Mouse (Mus musculus): ENCODE data around the gene Ddx39b. TPM values are rescaled to one million over a fixed set of nuclear protein-coding genes. Genes with fewer than 3 reads are reported as not detected.
A peak's percentile ranks its signal among the peaks of the same experiment; 100 is the strongest.

The Ddx39b gene
- polyA plus RNA-seq, 1 experiment from 2014 or later: 432 TPM

DNA sequence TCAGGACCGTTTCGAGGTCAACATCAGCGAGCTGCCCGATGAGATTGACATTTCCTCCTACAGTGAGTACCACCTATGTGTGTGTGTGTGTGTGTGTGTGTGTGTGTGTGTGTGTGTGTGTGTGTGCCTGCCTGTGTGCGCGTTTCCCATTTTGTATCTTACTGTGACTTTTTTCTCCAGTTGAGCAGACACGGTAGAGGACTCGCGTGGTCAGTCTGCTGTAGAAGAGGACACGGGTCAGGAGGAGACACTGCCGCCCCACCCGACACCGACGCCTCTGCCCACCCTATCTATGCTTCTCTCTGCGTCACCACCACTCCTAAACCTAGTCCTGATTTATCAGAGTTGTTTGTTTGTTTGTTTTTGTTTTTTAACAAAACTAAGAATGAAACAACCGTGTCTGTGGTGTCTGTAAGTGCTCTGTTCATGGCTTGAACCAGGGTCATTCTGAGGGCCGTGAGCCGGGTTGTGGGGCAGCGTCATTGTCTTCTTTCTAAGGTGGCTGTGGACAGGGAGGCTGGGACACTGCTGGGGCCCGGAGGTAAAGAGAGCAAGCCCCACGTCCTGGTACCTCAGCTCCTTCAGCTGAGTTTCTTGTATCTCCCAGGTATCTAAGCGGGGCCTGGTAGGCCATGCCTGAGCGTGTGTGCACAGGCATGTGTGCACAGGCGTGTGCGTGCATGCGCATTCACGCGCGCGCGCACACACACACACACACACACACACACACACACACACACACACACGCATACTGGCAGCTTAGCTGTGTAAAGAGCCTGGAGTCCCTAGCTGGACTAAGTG lies 11.9 kb downstream of the Ddx39b start:
- H3K27ac ChIP-seq (ENCODE audit: low read depth, low read length): no peak overlapping the region
- H3K4me3 ChIP-seq (ENCODE audit: low read depth, low read length): no peak overlapping the region
- peaks cover 51% of the 10 kb centered on the region for H3K36me3 ChIP-seq (ENCODE audit: control insufficient read depth, insufficient read depth, low read length)
- no peaks in the 10 kb centered on the region for H3K9me3 ChIP-seq (ENCODE audit: control insufficient read depth, low read length)
- H3K4me2 ChIP-seq: no peak overlapping the region
- H3K9ac ChIP-seq (ENCODE audit: low read depth, low read length): no peak overlapping the region
- no peaks in the 10 kb centered on the region for H3K27me3 ChIP-seq (replicated peaks; ENCODE audit: control insufficient read depth, insufficient read depth, low read length)
- WGBS: 86% methylated on average over 32 of the region's 32 CpGs
- 0 out of 2 replicates have a peak, but pooled peaks cover 2% of the 10 kb centered on the region for H3K4me1 ChIP-seq (replicated peaks; ENCODE audit: control insufficient read depth, insufficient read depth, low read length)
- DNase-seq (ENCODE audit: low spot score) (no peak), ATAC-seq (replicated peaks; ENCODE audit: low FRiP score) (no peak)

DNA sequence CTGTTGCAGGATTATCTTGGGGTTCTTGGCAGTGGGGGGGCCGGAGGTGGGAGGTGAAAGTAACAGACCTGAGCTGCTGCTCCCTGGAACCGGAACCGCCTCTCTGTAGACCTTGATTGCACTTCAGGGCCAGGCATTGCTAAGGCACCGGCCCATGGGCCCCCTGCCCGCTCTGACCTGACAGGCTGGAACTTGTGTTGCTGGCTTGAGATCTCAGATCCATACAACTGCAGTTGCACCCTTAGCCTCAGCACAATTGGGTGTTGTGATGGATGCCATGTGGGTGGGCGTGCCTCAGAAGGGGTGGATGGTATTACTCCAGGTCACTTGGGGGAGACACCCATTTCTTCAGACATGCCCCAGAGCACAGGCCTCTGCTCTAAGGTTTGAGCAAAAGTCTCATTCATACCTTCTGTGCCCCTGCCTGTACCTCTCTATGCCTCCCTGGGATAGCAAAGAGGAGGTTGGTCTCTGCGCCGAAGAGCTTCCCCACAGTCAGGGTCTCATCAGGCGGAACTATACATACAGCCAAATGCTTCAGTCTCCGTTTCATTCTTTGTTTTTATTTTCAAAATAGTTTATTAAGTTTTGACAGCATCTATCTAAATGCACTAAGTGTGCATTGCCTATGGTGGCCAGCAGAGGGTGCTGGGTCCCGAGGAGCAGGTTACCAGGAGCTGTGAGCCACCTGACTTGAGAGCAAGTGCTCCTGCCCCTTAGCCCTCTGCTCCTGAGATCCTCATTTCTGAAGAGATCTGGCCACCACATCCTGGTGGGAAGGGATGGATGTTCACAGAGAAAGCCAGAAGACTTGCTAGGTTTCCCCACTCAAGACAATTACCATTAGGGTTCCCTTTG lies 12.9 kb downstream of the Ddx39b start:
- Histone ChIP-seq H3K9me3 (ENCODE audit: control insufficient read depth, low read length) (no peaks in the 10 kb centered on the region), H3K9ac (ENCODE audit: low read depth, low read length) (no peak overlapping the region), H3K36me3 (ENCODE audit: control insufficient read depth, insufficient read depth, low read length) (peaks cover 41% of the 10 kb centered on the region), H3K4me3 (ENCODE audit: low read depth, low read length) (no peak overlapping the region), H3K4me2 (no peak overlapping the region), H3K27ac (ENCODE audit: low read depth, low read length) (no peak overlapping the region; the same call in 1 of the 2 replicates), H3K27me3 (replicated peaks; ENCODE audit: control insufficient read depth, insufficient read depth, low read length) (no peaks in the 10 kb centered on the region), H3K4me1 (replicated peaks; ENCODE audit: control insufficient read depth, insufficient read depth, low read length) (0 out of 2 replicates have a peak, but pooled peaks cover 2% of the 10 kb centered on the region)
- 59% methylated on average over 11 of the region's 11 CpGs for WGBS
- no peak for DNase-seq (ENCODE audit: low spot score)
- peak; percentile 53 for ATAC-seq (replicated peaks; ENCODE audit: low FRiP score)

DNA sequence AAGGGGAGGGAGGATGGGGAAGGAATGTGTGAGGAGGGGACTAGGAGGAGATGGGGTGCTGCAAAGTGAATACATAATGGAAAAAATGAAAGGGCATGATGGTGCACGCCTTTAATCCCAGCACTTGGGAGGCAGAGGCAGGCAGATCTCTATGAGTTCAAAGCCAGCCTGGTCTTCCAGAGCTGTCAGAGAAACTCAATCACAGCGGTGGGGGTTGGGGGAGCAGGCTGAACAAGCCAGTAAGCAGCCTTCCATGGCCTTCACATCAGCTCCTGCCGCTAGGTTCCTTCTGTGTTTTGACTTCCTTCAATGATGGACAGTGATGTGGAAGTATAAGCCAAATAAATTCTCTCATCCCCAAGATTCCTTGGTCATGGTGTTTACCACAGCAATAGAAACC lies 13.8 kb downstream of the Ddx39b start:
- Histone ChIP-seq H3K36me3 (ENCODE audit: control insufficient read depth, insufficient read depth, low read length) (peaks cover 33% of the 10 kb centered on the region), H3K27ac (ENCODE audit: low read depth, low read length) (no peak overlapping the region), H3K4me1 (replicated peaks; ENCODE audit: control insufficient read depth, insufficient read depth, low read length) (0 out of 2 replicates have a peak, but pooled peaks cover 2% of the 10 kb centered on the region), H3K9ac (ENCODE audit: low read depth, low read length) (no peak overlapping the region), H3K4me3 (ENCODE audit: low read depth, low read length) (no peak overlapping the region), H3K27me3 (replicated peaks; ENCODE audit: control insufficient read depth, insufficient read depth, low read length) (no peaks in the 10 kb centered on the region), H3K9me3 (ENCODE audit: control insufficient read depth, low read length) (no peaks in the 10 kb centered on the region), H3K4me2 (no peak overlapping the region)
- ATAC-seq (replicated peaks; ENCODE audit: low FRiP score) (no peak), DNase-seq (ENCODE audit: low spot score) (no peak)
- WGBS: 59% methylated on average over 3 of the region's 3 CpGs

DNA sequence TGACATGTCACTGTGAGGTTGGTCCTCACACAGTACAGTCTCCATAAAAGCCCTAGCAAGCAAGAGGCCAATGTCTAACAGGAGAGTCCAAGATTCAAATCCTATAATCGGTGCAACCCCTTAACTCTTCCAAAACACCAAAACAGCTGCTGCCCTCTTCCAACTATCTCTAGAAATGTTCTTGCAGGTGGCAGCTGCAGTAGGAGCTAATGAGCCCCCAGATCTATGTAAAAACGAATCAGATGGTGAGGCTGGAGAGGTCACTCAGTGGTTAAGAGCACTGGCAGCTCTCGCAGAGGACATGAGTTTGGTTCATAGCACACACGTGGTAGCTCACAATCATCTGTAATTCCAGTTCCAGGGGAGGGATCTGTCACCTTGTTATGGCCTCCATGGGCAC lies 14.2 kb downstream of the Ddx39b start:
- 52% methylated on average over 4 of the region's 4 CpGs for WGBS
- H3K4me2 ChIP-seq: no peak overlapping the region
- H3K27me3 ChIP-seq (replicated peaks; ENCODE audit: control insufficient read depth, insufficient read depth, low read length): no peaks in the 10 kb centered on the region
- ATAC-seq (replicated peaks; ENCODE audit: low FRiP score) (no peak), DNase-seq (ENCODE audit: low spot score) (no peak)
- no peaks in the 10 kb centered on the region for H3K9me3 ChIP-seq (ENCODE audit: control insufficient read depth, low read length)
- no peak overlapping the region for H3K4me3 ChIP-seq (ENCODE audit: low read depth, low read length)
- H3K4me1 ChIP-seq (replicated peaks; ENCODE audit: control insufficient read depth, insufficient read depth, low read length): 0 out of 2 replicates have a peak, but pooled peaks cover 2% of the 10 kb centered on the region
- H3K9ac ChIP-seq (ENCODE audit: low read depth, low read length): no peak overlapping the region
- H3K36me3 ChIP-seq (ENCODE audit: control insufficient read depth, insufficient read depth, low read length): peaks cover 29% of the 10 kb centered on the region
- H3K27ac ChIP-seq (ENCODE audit: low read depth, low read length): no peak overlapping the region

DNA sequence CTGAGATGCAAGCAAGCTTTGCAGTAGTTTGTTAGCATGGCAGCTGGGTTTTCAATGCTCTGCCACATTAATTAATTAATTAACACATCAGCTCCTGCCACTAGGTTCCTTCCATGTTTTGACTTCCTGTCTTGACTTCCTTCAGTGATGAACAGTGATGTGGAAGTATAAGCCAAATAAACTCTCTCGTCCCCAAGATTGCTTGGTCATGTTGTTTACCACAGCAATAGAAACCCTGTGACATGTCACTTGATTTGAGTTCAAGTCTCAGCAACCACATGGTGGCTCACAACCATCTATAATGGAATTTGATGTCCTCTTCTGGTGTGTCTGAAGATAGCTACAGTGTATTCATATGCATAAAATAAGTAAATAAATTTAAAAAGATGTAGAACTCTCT lies 15.8 kb downstream of the Ddx39b start:
- no peak for ATAC-seq (replicated peaks; ENCODE audit: low FRiP score)
- WGBS: 44% methylated on average over 1 of the region's 1 CpGs
- H3K36me3 ChIP-seq (ENCODE audit: control insufficient read depth, insufficient read depth, low read length): peaks cover 15% of the 10 kb centered on the region
- peak overlapping the region; percentile 78 for H3K4me2 ChIP-seq
- H3K27me3 ChIP-seq (replicated peaks; ENCODE audit: control insufficient read depth, insufficient read depth, low read length): no peaks in the 10 kb centered on the region; the same call in 1 of the 2 replicates
- H3K4me1 ChIP-seq (replicated peaks; ENCODE audit: control insufficient read depth, insufficient read depth, low read length): 0 out of 2 replicates have a peak, but pooled peaks cover 2% of the 10 kb centered on the region
- no peak overlapping the region for H3K9ac ChIP-seq (ENCODE audit: low read depth, low read length)
- no peak overlapping the region for H3K27ac ChIP-seq (ENCODE audit: low read depth, low read length)
- no peak overlapping the region for H3K4me3 ChIP-seq (ENCODE audit: low read depth, low read length)
- DNase-seq (ENCODE audit: low spot score): no peak
- no peaks in the 10 kb centered on the region for H3K9me3 ChIP-seq (ENCODE audit: control insufficient read depth, low read length)

DNA sequence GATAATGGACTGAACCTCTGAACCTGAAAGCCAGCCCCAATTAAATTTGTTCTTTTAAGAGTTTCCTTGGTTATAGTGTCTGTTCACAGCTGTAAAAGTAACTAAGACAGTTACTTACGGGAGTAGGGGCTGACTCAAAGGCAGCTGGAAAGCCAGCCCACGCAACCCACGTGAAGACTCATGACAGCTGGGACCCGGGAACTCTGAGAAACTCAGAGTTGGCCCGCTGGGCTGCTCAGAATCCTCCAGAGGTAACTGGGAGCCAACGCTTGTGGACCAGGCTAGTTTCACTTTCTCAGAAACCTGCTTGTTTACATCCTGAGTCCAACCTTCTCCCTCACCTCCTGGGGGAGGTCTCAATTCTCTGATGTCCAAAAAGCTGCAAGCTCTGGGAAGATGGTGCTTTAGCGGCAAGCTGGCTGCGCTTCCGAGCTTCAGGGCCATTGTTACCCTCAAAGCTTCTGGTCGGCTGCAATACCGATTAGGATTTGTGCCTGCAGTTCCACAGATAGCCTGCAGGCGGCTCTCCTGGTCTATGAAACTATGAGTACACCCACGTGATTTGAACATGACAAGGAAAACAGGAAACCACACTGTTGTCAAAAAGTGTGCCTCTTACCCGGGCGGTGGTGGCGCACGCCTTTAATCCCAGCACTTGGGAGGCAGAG lies 16.4 kb downstream of the Ddx39b start:
- Histone ChIP-seq H3K4me2 (peak overlapping the region; percentile 78), H3K4me1 (replicated peaks; ENCODE audit: control insufficient read depth, insufficient read depth, low read length) (0 out of 2 replicates have a peak, but pooled peaks cover 2% of the 10 kb centered on the region), H3K27ac (ENCODE audit: low read depth, low read length) (peak overlapping the region; percentile 45; the same call in 1 of the 2 replicates), H3K36me3 (ENCODE audit: control insufficient read depth, insufficient read depth, low read length) (peaks cover 9% of the 10 kb centered on the region), H3K9me3 (ENCODE audit: control insufficient read depth, low read length) (no peaks in the 10 kb centered on the region), H3K4me3 (ENCODE audit: low read depth, low read length) (peak overlapping the region; percentile 46), H3K9ac (ENCODE audit: low read depth, low read length) (peak overlapping the region; percentile 58), H3K27me3 (replicated peaks; ENCODE audit: control insufficient read depth, insufficient read depth, low read length) (no peaks in the 10 kb centered on the region; the same call in 1 of the 2 replicates)
- 14% methylated on average over 17 of the region's 17 CpGs for WGBS
- ATAC-seq (replicated peaks; ENCODE audit: low FRiP score): peak; percentile 32; the same call in 1 of the 2 replicates
- DNase-seq (ENCODE audit: low spot score): peak; percentile 82

DNA sequence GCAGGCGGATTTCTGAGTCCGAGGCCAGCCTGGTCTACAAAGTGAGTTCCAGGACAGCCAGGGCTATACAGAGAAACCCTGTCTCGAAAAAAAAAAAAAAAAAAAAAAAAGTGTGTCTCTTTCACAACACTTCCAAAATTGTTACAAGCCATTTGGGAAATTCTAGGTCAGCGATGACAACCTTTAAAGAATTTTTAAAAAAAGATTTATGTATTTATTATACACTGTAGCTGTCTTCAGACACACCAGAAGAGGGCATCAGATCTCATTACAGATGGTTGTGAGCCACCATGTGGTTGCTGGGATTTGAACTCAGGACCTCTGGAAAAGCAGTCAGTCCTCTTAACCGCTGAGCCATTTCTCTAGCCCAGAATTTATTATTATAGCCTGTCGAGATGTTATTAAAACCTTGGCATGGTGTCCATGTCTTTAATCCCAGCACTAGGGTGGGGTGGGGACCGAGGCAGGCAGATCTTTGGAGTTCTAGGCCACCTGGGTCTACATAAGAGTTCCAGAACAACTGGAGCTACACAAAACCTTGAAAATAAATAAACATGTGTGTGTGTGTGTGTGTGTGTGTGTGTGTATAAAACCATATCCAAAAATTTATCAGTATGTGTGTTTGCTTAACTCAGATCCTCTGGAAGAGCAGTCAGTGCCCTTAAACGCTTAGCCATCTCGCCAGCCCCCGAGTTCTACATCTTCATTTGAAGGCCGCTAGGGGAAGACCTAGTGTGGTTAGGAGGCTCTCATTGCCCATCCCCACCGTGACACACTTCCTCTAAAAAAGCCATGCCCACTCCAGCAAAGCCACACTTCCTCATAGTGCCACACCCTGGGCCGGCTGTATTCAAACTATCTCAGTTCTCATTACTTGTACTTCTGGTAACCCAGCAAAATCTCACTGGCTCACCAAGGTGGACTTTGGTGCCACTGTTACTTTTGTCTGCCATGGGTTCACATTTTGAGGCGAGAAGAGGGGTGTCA lies 17.2 kb downstream of the Ddx39b start:
- Histone ChIP-seq H3K27me3 (replicated peaks; ENCODE audit: control insufficient read depth, insufficient read depth, low read length) (no peaks in the 10 kb centered on the region; the same call in 1 of the 2 replicates), H3K4me1 (replicated peaks; ENCODE audit: control insufficient read depth, insufficient read depth, low read length) (0 out of 2 replicates have a peak, but pooled peaks cover 2% of the 10 kb centered on the region), H3K4me3 (ENCODE audit: low read depth, low read length) (no peak overlapping the region), H3K9me3 (ENCODE audit: control insufficient read depth, low read length) (no peaks in the 10 kb centered on the region), H3K36me3 (ENCODE audit: control insufficient read depth, insufficient read depth, low read length) (peaks cover under 1% of the 10 kb centered on the region), H3K9ac (ENCODE audit: low read depth, low read length) (no peak overlapping the region), H3K4me2 (peak overlapping the region; percentile 24; the same call in 1 of the 2 replicates), H3K27ac (ENCODE audit: low read depth, low read length) (no peak overlapping the region)
- no peak for DNase-seq (ENCODE audit: low spot score)
- 37% methylated on average over 13 of the region's 14 CpGs for WGBS
- ATAC-seq (replicated peaks; ENCODE audit: low FRiP score): no peak
